Mouse (Mus musculus) urinary bladder, adult 18-20 months (tissue): ENCODE data around the gene Dcaf4.

Experiments used
- DNase-seq, 2 experiments: peaks; one replicate each; pipeline ENCODE4 v3.0.0; 2022; ENCODE audit warnings: low spot score in 2 of 2, mixed read lengths in 2 of 2

Dcaf4 gene

DNA sequence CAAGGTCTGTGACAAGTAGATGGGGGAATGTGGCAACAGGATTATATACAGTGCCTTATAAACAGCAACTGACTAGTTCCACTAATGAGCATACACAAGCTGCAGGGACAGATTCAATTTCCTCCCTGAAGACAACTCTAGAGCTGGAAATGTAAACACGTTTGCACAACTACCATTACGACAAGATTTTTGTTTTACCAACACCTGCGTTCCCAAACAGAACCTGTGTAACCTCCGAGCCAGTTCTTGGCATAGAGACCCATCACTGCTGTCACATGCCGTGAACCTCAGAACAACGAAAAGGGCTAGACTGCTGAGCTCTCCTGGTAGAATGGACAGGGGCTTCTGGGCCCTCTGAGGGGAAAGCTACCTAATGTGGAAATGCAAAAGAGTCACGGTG, 23.7 kb downstream of the Dcaf4 start:
- DNase-seq: no peak

DNA sequence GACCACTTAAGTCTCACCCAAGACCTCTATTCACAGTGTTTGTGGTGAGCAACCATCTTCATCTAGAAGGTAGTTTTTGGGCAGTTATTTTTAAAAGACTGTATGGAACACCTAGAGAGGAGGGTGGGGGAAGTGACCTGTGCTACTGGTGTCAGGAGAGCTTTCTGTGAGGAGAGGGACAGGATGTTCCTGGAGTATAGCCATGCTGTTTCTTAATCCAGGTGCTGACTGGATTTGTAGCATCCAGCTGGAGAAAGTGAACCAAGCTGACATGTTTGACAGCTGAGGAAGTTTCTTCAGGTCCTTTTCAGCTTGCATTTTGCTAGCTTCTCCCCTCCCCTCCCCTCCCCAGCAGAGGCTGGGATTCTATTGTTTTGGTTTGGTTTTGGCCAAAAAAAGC, 24.5 kb downstream of the Dcaf4 start:
- DNase-seq: no peak

DNA sequence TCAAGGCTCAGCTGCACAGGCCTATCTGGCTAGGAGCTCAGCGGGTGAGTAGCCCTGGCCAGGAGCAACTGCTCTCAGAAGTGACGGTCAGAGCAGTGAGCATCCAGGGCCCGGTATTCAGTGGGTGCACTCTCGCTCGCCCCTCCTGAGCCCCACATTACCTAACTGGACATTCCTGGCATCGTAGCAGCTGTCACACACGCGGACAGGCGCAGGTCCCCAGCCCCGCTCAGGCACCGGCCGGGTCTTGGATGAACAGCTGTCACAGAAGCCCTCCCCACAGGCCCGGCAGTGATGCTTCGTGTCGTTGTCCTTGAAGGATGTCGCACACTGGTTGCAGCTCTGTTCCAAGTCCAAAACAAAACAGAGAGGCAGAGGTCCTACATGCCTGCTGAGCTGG, 31.0 kb downstream of the Dcaf4 start:
- no peak for DNase-seq

DNA sequence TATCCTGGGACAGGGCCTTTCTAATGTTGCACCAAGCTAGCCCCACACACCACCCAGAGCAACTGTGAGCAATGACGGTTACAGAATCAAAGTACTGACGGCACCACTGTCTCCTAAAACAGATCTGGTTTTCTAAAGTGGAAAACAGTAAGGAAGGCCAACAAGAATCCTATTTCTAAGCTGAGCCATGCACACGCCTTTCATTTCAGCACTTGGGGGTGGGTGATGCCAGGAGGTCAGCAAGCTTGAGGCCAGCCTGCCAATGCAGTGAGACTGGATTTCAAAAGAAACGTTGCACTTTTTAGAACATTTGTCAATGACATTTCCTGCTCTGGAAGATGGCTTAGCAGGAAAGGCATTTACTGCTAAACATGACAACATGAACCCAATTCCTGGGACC, 33.5 kb downstream of the Dcaf4 start:
- no peak for DNase-seq

DNA sequence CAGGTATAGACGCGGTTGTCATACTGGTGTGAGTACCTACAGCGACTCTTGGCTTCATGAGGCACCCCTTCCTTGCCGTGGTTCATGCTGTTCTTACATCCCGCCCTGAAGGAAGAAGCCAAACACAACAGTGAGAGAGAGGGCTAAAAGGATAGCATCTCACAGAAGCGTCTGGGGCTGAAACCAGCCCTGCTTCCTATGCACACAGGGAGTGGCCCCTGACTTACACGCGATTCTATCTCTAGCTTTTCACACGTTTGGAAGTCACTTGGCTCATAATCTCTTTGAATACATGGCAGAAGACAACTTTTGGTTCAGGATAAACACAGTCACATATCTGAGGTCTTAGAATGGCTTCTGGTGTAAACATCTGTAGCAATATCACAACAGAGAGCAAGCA, 35.3 kb downstream of the Dcaf4 start:
- DNase-seq: no peak

DNA sequence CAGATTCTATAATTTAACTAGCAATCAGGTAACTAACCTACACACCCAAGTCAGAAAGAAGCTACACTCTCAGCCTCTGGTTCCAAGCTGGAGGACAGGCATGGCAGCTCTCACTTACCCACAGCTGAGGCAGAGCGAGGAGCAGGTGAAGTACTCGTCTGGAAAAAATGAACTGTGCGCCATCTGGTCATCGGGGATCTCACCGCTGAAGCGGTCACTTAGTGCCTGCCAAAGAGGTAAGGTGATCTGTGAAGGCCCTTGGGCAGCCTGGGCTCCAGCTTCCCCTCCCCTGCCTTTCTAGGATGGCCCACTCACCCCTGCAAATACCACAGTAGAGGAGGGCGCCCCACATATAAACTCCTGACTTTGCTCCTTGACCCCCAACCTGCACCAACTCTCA, 38.2 kb downstream of the Dcaf4 start:
- DNase-seq: no peak

DNA sequence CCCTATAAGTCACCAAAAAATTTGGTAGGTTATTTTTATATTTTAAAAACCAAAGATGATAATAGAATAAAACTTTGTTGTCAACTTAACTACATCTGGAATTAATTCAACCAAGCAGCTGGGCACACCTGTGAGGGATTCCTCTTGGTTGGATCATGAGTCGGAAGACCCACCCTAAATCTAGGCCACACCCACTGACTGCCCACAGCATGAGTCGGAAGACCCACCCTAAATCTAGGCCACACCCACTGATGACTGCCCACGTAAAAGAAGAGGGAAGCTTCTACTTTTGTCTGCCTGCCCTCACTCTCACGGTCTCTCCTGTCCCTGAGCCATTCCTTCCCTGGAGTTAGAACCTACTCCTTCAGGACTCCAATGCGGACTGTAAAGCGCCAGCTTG, 39.9 kb downstream of the Dcaf4 start:
- no peak for DNase-seq

DNA sequence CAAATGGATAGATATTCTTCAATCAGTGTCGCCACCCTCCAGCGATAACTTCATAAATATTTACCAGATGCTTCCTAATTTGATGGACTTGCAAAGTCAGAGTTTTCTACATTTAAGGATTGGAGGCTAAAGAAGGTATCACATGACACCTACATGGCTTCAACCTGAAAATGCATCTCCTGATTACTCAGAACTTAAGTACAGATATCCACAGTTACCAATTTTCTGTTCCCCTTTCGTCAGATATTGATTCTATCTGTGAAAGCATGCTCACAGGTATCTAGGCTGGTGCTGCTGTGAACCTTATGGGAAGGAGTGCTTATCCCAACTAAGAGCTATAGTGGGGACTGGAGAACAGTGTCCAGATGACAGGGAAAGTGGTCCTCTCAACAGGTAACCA, 42.3 kb downstream of the Dcaf4 start:
- DNase-seq: no peak

DNA sequence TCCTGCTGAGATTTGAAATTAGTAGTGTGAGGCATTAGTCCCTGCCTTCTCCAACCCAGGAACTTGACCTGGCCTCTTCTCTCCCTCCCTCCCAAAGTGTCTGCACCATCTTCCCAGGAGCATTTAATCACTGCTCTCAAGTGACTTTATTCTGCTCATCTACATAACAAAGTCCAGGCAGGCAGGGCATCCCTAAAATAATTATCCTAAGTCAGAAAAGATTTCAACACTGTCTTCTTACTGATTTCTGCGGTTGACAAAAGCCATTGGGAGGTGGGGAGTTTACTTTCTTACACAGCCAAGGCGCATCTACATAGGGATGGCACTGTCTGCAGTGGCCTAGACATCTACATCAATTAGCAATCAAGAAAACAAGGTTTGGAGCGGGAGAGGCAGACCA, 49.6 kb downstream of the Dcaf4 start:
- DNase-seq: no peak

DNA sequence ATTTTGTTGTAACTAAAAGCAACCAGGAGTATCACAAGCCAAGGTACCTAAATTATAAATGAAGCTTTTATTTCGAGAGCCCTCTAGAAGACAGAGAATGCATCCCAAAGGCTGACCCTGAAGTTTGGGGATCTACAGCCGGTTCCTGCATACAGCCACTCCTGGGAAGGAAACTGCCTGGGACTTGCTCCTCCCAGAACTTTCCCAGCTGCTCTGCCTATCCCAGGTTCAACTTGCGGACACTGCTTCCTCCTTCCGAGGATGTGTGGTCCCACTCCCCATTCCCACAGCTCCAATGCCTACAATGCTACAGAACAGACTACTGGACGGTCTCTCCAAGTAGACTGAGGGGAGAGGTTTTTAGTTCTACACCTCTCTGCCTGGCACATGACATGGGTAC, 52.5 kb downstream of the Dcaf4 start:
- no peak for DNase-seq

DNA sequence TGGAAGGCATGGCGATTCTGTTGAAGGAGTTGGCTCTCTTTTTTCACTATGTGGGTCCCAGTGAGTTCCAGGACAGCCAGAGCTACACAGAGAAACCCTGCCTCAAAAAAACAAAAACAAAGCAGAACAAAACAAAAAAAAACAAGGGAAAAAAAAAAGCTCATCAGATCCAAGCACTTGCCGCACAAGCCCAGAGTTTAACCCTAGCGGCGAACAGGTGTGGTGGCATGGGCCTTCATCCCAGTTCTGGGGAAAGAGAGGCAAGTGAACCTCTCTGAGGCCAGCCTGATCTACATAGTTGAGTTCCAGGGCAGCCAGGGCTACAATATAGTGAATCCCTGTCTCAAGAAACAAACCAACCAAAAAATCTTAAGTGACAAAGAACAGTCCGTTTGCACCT, 57.2 kb downstream of the Dcaf4 start:
- no peak for DNase-seq

DNA sequence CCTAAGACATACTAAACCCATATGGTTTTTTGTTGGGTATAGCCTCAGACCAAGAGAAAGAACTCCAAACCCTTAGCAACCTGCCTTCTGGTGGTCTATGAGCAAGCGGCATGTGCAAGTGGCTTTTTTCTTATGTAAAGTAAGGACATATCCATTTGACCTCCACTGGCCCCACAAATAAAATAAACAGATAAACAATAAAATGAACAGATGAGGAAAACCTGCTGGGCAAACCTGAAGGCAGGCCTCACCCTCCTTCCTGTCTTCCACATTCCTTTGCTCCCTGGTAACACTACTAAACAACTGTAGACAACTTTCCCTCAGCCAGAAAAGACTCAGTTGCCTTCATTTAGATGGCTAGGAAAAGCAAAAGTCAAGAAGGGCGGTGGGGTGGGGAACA, 58.1 kb downstream of the Dcaf4 start:
- DNase-seq: no peak

DNA sequence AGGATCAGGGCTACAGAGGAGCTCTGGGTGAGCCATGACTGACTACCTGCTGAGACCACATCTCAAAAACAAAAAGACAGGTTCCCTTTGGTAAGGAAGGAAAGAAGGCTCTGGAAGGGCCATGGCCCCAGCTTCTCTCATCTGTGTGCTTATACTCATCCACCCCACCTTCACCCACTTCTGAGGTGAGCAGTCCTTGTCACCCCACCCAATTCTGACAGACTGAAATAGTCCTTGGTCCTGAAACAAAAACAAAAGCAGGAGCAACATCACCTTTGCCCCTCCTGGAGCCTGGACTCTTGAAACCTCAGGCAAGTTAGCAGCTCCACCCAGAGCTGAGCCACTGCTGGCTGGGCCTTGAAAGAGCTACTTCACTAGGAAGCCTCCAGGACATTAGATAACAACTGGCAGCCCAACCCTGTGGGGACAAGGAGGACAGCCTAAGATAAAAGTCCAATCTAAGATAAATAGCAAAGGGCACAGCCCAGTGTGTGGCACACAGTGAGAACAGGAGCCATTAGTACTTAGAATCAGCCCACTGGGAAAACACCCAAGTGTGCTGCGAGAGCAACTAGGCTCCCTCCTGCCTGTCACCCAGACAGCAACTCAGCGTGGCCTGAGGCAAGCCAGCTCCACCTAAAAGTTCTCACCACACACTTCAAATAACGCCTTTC, 58.8 kb downstream of the Dcaf4 start:
- no peak for DNase-seq

DNA sequence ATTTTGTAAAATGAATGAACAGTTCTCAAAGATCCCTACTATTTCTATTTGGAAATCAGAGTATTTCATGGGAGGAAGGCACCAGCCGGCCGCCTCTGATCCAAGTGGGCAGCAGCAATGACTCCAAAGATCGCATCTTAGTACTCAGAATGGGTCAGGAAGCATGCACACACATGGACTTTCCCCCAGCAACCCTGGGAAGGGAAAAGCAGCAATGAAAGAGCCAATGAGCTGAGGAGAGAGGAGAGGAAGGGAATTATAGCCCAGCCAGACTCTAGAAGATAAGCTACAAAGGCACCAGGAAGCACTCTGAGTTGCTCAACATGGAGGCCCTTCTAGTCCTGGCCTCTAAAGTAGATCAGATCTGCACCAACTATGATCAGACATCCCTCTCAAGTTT, 60.0 kb downstream of the Dcaf4 start:
- DNase-seq: no peak

DNA sequence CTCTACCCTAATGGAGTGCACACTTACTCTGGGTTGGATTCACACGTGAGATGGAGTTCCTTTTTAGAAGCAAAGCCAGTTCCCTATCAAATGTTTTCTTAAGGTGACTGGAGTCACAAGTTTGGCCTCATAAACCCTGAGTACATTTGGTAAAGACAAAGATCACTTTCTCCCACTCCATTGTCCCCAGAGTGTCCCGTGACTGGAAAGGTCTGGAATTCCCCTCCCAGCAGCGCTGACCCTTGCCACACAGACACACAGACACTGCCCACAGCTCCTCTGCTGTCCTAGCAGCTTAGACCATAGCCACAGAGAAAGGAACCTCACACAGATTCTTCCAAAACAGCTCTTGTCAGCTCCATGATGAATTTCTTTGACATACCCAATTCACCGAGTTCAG, 61.8 kb downstream of the Dcaf4 start:
- DNase-seq: no peak

DNA sequence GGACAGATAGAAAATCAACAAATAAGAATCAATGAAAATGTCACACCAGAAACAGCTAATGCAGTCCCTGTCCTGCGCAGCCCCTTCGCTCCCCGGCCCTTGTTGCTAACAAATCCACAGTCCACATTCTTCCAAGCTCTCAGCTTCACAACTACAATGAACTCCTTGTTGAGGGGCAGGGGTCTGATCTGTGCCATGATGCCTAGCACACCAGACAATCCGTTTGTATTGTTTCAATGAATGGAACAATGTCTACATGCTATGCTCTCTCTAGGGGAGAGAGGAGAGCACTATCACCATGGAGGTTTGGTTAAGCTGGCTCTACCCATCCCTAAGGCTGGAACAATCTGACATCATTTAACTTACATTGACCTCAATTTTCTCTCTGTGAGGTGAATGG, 62.5 kb downstream of the Dcaf4 start:
- DNase-seq: no peak

DNA sequence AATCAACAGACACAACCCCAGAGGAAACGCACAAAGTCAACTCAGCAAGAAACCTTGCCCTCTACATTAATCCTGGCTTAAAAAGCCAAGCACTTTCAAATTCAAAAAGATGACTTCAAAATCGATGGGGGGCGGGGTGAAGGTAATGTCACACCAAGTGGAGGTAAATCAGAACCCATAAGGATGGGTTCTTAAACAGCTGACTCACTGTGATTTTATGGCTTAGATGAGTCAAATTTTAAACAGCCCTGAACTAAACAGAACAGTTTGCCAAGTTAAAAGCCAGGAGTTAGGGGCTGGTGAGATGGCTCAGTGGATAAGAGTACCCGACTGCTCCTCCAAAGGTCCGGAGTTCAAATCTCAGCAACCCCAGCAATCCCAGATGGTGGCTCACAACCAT, 66.4 kb downstream of the Dcaf4 start:
- DNase-seq: no peak
